Mouse (Mus musculus) thymus, postnatal 0 days (tissue): Measurements from ENCODE around the gene Adpgk. TPM values are rescaled to one million over a fixed set of nuclear protein-coding genes. Genes with fewer than 3 reads are reported as not detected.

Experiments used
- DNase-seq: peaks from one replicate; pipeline ENCODE4 v3.0.0-alpha.2; 2015; ENCODE audit warnings: low spot score
- polyA plus RNA-seq: library from polyadenylated mRNA; unstranded; fragments of >200 nt; fragmentation: Nextera tagmentation; extraction: Ambion mirVana; gene quantifications from 2 replicates; pipeline ENCODE4 v1.2.1, GENCODE M21; 2015

Adpgk gene
- polyA plus RNA-seq: 19.1 and 20.6 TPM in 2 replicates

DNA sequence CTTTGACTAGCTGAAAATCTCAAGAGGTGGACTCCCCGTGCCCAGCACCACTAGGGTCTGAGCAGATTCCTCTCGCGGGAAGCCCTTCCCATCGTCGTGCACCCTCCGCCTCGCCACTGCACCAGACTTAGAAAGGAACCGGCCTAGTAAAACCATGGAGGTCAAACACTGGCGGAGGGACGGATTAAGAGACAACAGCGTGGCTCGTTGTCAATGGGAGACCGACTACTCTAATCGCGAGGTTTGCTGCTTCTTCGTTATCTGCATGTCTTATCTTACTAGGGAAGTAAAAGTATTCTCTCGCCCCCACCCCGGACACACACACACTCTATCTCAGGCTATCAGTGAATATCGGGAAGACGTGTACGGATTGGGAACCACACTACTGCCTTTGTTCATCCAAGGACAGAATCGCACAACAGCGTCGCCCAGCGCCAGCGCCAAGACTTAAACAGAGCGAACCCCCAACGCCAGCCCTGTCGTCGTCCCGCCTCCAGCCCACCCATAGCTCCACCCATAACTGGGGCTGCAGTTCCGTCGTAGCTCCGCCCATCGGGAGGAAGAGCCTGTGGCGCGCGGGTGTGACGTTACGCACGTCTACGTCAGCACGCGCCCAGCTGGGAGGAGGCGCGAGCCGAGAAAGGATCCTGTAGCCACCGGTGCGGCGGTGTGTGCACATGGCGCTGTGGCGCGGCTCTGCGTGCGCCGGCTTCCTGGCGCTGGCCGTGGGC is at the start of gene Adpgk:
TSS of gene Adpgk (plus strand) at position 602 of the 731 bp plus-strand sequence.
- DNase-seq: peak; percentile 99

DNA sequence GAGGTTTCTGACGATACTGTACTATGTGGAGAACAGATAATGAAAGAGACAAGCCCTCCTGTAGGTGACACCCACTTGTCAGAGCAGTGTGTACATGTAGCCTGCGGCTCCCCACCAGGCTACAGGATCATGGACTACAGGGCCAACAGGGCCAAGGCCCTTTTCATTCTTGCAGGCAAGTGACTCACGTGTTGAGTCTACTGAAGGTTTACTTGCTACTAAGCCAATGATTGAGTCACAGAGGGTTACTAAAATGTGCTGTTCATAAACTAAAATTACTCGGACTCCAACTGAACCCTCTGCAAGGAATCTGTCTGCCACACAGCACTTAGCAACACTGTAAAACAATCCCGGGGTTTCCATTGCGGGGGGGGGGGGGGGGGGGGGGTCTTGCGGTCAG is 46.2 kb upstream of the Adpgk start:
- DNase-seq: no peak

DNA sequence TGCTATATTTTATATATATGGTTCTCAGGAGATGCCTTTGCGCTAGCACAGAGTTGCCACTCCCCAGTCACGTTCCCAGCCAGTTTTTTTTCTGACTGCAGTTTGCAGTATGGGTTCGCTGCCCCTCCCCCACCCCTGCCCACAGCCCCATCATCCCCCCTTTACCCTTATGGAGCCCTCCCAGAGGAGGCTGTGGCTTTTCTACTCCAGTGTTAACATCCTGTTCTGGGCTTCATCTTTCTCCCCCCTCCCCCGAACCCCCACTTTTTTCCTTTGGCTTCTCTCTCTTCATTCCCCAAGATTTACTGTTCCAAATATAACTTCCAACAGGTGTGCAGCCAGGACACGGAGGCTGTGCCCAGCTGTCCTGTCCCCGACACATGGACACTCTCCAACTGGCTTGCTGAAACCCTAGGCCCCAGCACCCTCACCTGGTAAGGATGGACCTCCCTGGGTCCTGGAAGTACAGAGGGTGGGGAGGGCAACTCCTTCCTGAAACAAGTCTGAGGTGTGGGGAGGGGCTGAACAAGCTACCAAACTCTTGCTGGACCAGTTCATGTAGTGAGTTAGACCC is 44.8 kb upstream of the Adpgk start:
- DNase-seq: no peak

DNA sequence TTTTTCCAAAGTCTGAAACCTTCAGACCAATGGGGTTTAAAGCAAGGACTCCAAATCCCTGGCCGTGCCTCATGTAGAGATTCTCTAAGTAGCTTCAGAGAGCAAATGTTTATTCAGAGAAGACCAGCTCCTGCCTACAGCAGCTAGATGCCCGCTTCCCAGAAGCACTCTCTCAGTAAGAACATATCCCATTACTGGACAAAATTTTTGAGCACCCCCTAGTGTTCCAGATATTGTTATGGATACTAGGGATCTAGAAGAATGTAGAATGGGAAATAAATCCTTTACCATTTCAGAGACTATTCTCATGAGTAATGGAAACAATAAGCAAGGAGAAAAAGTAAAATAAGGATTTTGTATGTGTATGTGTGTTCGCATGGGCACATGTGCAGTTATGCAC is 42.0 kb upstream of the Adpgk start:
- no peak for DNase-seq

DNA sequence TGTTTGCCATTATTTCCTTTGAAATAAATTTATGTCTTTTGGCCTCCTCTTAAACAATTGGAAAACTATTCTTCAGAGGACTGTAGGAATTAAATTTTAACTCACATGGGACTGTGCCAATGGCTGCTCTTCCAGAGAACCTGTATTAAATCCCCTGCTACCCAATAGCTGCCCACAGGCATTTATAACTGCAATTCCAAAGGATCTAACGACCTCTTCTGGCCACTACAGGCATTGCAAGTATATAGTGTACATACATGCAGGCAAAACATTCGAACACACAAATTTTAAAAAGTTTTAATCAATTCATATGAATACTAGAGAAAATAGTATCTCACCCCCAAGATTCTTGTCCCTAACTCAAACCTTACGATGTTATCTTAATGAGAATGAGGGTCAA is 41.1 kb upstream of the Adpgk start:
- peak; percentile 10 for DNase-seq

DNA sequence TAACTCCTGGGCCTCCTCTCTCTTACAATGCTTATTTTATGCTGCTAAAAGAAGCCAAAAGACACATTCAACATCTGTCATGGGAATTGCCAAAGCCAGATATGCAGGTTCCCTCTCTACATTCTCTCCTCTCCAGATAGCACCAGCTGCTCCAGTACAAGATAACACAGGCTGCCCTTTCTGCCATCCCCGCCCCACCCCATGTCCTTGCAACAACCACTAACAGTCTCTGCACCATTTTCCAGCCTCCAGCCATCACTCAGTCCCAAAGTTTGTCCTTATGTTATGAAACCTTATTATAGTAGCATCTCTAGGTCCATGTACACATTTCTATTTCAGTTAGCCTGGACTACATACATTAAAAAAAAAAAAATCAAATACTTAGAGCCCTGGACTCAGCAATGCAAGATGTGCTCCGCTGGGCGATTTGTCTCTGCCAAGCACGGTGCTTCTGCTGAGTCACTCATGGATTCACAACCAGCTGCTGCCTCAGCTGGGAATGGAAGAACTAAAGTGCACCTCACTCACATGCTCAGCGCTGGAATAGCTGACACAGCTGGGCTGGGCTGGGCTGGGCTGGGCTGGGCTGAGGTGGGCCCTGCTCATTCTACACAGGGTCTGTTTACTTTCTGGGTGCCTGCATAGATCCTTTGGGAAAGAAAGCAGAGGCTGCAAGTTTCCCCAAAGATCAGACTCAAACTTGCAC is 36.5 kb upstream of the Adpgk start:
- DNase-seq: no peak

DNA sequence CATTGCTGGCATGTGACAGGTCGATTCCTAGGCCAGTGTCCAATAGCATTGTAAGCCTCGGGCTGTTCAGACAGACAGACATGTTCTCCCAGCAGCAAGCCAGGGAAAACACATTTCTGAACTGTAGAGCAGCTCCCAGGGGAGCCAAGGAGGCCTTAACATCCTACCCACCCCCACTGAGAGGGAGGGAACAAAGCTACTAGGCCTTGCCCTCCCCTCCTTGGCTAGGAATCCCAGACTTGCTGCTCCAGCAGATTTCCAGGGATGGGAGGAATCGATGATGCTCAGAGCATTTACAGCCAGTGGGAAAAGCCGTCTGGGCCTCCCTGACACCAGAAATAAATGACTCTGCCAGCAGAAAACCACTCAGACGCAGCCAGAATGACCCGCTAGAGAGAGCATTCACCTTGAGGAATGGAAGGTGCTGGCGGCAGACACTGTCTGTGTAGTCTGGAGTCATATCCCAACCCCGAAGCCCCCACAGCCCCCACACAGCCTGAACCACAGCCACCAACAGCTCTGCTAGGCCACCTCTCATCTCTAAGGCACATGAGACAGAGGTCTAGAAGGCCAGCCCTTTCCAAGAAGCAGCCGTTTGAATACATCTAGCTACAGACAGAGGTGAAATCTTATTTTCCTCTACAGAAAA is 31.4 kb upstream of the Adpgk start:
- DNase-seq: no peak

DNA sequence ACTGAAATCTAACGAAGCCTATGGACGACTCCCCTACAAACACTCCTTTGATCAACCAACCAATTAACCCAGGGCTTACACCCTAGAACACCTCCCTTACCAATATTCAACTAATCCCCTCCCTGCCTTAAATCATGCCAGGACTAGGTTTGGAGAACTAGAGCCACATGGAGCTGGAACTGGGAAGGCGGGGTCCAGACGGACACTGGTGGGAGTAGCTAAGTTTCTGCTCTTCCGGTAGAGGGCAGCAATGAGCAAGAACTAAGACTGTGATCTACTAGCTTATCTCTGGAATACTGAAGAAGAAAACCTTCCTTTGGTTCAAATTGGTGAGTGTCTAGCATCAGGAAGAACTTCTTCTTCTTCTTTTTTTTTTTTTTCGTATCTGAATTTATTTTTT is 25.0 kb upstream of the Adpgk start:
- peak; percentile 25 for DNase-seq

DNA sequence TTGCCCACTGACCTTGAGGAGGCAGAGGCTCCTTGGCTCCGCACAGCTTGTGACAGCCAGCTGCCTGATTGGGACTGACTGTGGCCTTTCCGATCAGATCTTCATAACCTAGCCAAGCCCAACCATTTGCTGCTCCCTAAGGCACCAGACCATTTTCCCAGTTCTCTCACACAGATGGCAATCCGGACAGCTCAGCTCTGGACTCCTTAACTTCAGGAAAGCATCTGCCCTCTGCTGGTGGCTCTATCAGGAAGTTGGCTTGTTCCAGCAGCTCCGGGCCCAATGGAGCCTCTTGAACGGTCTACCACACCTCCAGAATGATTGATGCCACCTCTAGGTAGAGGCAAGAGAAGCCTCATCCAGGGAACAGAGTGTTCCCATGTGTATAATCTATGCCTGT is 21.6 kb upstream of the Adpgk start:
- DNase-seq: peak; percentile 8

DNA sequence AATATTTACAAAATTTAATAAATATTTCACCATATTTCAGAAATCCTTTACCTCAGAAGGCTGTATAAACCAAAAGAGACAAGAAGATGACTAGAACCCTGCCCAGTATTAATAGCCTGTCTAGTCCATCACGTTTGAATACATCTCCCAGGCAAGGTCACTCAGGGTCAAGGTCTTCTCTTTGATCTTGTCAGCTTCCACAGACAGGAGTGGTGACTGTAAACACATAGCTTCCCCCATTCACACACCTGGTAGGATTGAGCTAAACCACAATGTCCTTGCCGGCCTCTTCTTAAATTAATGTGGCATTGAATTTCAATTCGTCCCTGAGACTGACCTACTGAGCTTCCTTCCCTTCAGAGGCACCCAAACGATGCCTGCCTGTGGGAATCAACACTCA is 20.3 kb upstream of the Adpgk start:
- DNase-seq: no peak

DNA sequence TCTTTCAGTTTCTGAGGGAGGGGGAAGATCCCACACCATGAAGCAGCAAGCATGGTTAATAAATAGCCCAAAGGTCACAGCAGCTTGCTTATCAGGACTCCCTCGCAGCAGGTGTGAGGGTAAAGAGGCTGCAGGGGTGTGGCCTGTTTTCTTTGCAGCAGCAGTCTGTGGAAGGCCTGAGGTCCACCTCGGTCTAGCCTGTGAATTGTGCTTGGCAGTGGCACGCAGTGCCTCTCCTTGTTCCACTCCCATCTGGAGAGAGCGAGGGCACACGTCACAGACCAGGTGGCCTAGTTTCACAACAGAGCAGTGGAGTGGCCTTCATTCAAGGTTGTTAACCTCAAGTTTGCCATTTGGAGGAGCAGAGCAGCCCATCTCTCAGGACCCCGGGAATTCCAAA is 19.6 kb upstream of the Adpgk start:
- DNase-seq: no peak

DNA sequence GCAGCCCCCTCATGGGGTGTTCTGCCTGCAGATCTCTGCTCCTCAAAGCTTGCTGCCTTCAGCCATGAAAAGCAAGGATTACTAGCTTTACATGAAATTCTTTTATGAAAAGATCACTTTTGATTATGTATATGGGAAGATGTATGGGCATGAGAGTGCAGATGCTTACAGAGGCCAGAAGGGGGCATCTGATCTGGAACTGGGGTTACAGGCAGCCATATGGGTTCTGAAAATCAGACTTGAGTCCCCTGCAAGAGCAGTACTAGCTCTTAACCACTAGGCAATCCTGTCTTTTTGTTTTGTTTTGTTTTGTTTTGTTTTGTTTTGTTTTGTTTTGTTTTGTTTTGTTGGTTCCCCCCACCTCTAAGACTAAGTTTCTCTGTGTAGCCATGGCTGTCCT is 18.2 kb upstream of the Adpgk start:
- no peak for DNase-seq

DNA sequence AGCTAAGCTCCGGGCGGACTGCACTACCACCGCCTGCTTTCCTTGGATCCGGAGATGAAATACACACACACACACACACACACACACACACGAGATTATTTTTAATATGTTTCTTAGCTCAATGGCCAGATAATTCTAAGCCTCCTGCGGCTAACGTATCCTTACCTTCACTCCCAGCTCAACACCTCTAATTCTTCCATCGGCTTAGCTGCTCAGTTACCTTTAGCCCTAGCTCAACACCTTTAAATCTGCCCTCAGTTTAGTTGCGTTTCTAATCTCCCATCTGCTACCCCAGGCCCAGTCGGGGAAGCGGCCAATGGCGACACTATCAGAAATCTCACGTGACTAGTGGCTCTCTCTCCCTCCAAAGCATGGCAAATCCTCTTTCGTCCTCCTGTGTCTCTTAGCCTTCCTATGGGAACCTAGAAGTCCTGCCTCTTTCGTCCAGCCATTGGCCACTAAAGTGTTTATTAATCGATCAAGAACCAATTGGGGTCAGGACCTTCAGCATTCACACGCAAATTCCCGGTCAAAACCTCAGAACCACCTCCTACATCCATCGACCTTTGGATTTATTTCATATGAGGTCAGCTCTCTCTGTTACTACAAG is 16.4 kb upstream of the Adpgk start:
- DNase-seq: no peak

DNA sequence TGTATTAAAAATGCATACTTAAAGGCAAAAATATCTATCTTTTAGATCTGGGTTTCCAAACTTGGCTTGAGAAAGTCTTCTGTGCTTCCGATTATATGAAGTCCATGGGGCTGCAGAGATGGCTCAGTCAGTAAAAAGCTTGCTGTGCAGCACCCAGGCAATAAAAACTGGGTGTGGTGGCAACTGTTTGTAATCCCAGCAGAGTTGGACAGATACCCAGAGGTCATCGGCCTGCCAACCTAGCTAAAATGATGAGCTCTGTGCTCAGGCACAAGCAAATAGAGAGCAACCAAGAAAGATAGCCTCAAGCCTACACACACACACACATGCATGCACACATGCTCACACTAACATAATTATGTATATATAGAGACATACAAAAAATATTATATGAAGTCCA is 13.2 kb upstream of the Adpgk start:
- no peak for DNase-seq

DNA sequence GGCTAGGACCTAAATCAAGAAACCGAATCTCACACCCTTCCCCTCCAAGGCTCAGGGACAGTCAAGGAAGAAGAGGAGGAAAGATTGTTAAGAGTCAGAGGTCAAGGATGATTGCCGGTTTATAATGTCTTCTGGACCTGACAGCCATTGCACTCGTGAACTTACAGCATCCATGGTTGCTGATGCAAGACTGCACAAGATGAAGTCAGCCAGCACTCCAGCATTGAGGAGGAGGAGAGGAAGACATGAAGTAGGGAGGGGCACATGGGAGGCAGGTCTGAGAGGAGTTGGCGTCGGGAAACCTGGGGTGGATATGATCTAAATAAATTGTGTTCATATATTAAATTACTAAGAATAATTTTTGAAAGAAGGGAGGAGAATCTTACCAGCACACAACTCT is 12.7 kb upstream of the Adpgk start:
- no peak for DNase-seq

DNA sequence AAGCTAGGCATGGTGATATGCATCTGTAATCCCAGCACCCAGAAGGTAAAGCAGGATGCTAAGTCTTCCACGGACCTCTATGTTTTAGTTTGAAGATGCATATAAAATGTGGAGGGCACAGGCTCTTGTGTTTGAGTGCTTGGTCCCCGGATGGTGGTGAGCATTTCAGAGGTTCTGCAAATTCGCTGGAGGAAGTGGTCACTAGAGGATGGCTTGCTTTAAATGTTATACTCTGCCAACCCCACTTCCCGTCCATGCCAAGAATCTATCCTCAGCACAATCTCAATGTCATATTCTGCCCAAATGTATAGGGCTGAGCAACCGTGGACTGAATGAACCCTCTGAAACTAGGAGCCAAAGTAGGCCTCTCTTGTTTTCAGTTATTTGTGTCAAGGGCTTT is 10.5 kb upstream of the Adpgk start:
- no peak for DNase-seq

DNA sequence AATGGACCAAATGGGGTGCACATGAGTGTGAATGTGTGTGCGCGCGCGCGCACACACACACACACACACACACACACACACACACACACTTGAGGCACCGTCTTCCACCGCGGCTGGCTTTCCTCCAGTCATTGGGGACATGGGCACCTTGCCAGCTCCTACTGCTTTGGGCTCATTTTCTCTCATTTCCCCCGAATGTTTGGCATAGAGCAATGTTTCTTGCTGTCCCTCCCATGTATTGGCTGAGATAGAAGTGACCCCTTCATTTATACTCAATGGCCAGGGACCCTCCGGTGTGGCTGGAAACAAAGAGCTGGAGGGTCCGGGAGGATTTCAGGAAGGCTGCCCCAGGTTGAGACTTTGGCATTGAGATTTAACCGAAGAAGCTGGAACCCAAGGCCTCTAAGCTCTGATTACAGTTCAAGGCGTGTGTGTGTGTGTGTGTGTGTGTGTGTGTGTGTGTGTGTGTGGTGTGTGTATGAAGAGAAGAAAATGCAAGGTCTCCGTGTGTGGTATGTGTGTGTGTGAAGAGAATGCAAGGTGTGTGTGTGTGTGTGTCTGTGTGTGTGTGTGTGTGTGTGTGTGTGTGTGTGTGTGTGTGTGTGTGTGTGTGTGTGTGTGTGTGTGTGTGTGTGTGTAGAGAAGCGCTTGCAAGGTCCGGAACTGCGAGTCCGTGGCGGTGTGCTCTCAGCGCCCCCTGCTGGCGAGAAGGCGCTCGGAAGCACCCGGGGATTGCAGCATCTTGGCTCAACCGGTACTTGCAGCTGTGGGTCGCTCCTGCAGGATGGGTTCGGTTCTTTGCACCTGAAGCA is 9.3 kb upstream of the Adpgk start:
- peak; percentile 77 for DNase-seq

DNA sequence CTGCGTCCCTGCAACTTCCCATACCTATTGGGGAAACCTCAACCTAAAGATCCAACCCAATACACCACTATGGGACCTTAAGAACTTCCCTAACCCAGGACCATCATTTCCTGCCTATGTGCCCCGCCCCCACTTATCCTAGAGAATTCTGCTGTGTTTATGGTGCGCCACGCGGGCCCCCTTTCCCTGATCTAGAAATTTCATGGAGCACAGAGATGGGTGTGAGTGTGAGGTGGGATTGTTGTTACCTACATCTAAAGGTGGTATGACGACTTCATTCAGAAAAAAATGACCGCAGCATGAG is 8.7 kb upstream of the Adpgk start:
- DNase-seq: no peak

DNA sequence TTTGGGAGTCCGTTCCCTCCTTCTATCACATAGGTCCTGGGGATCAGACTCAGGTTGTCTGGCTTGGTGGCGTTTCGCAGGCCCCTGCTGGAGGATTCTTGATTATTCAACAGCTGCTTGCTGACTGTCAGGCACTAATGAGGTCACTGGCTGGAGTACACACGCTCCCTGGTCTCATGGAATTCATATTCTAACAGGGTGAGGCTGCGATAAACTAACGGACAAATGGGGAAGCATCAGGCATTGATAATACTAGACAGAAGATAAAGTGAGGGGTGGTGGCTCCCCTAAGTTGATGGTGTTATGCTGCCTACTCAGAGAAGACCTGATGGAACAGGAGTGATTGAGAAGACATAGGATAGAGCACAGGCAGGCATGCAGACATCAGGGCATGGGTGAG is 5.7 kb upstream of the Adpgk start:
- DNase-seq: no peak

DNA sequence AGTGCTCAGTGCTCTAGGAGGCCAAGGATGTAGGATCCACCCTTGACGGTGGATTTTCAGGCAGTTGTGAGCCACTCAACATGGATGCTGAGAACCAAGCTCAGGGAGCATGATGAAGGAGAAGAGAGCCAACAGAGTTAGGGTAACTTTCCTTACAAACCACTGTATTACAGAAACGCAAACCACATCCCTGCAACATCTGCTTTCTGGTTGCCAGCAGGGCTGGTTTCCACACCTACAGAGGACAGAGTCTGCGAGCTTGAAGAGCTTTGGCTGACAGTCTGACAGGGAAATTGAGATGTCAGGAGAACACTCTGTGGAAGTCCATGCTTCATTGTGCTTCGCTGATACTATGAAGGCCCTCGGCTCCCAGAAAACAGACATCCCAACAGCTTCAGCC is 3.3 kb upstream of the Adpgk start:
- DNase-seq: peak; percentile 27
